ENCODE assay signal across 24 mouse cellular contexts in genomic region chrX:52278687-52279359, GRCm38 (mm10).
DNase-seq lines count a peak whose midpoint lies in the region; ATAC-seq lines count a peak whose summit lies in the region.
"Had no signal": no experiment of that assay in that cellular context is flagged by ENCODE, and none has a peak within 500 bp of the region (broad histone marks: within the 10 kb centered on the region; RNA-seq: fewer than 3 reads in every experiment).

No protein-coding gene starts in this region.

- no peaks in the 10 kb centered on the region for H3K36me3 ChIP-seq in embryonic facial prominence, embryonic 13.5 days
- H3K36me3 ChIP-seq in embryonic facial prominence, embryonic 10.5 days (replicated peaks) = no peaks in the 10 kb centered on the region; the same call in 1 of the 2 replicates
- no peaks in the 10 kb centered on the region for H3K36me3 ChIP-seq in embryonic facial prominence, embryonic 15.5 days
- H3K36me3 ChIP-seq: G1E; heart, embryonic 15.5 days; midbrain, embryonic 15.5 days; neural tube, embryonic 12.5 days had no signal

- ATAC-seq in embryonic facial prominence, embryonic 13.5 days (ENCODE audit: insufficient number of reproducible peaks, insufficient read depth, low FRiP score, low TSS enrichment, low read depth) = no peak
- peak; percentile 51; the same call in 1 of the 2 replicates for ATAC-seq in embryonic facial prominence, embryonic 15.5 days (ENCODE audit: insufficient number of reproducible peaks, low FRiP score, low TSS enrichment, low read depth)
- ATAC-seq: CD4-positive, CD25-positive, alpha-beta regulatory T cell, adult 4 months; midbrain, embryonic 15.5 days had no signal

- H3K9me3 ChIP-seq in embryonic facial prominence, embryonic 13.5 days = no peaks in the 10 kb centered on the region
- H3K9me3 ChIP-seq in embryonic facial prominence, embryonic 10.5 days = no peaks in the 10 kb centered on the region
- H3K9me3 ChIP-seq in embryonic facial prominence, embryonic 15.5 days (replicated peaks) = no peaks in the 10 kb centered on the region
- H3K9me3 ChIP-seq: G1E; heart, embryonic 15.5 days; midbrain, embryonic 15.5 days; neural tube, embryonic 12.5 days had no signal

- peak overlapping the region; percentile 2; the same call in 1 of the 2 replicates for H3K27ac ChIP-seq in embryonic facial prominence, embryonic 13.5 days
- H3K27ac ChIP-seq in embryonic facial prominence, embryonic 10.5 days (replicated peaks) = no peak overlapping the region
- no peak overlapping the region for H3K27ac ChIP-seq in embryonic facial prominence, embryonic 15.5 days (replicated peaks)
- H3K27ac ChIP-seq: heart, embryonic 15.5 days; hindbrain, embryonic 14.5 days; macrophage; midbrain, embryonic 15.5 days; neural tube, embryonic 12.5 days; stomach, postnatal 0 days had no signal

- no peak for DNase-seq in embryonic facial prominence, embryonic 10.5 days (ENCODE audit: low spot score)
- peak; percentile 9 for DNase-seq in layer of hippocampus, adult 11-12 months (ENCODE audit: low spot score)
- DNase-seq in layer of hippocampus, postnatal 25 days (ENCODE audit: extremely low spot score in 1 of 2, low spot score in 1 of 2) = no peak
- DNase-seq in NIH3T3 (ENCODE audit: low read depth) = peak; percentile 3
- no peak for DNase-seq in kidney, postnatal 14 days
- DNase-seq in kidney, adult 8-10 months = no peak
- DNase-seq: adrenal gland, postnatal 25 days; cerebellum, adult 18-20 months; heart, postnatal 36 days; kidney, adult 9 months; kidney, postnatal 4 days; right cerebral cortex, postnatal 14 days; thymus, adult 2 months; thymus, postnatal 4 days had no signal

- H3K4me3 ChIP-seq in embryonic facial prominence, embryonic 13.5 days = no peak overlapping the region
- no peak overlapping the region for H3K4me3 ChIP-seq in embryonic facial prominence, embryonic 10.5 days
- H3K4me3 ChIP-seq in embryonic facial prominence, embryonic 15.5 days (replicated peaks) = no peak overlapping the region
- H3K4me3 ChIP-seq: heart, embryonic 15.5 days; midbrain, embryonic 15.5 days; neural tube, embryonic 12.5 days had no signal

- no peaks in the 10 kb centered on the region for H3K4me1 ChIP-seq in embryonic facial prominence, embryonic 13.5 days
- peaks cover 16% of the 10 kb centered on the region for H3K4me1 ChIP-seq in embryonic facial prominence, embryonic 10.5 days
- H3K4me1 ChIP-seq in embryonic facial prominence, embryonic 15.5 days = no peaks in the 10 kb centered on the region
- H3K4me1 ChIP-seq: midbrain, embryonic 15.5 days had no signal

- no peak overlapping the region for H3K4me2 ChIP-seq in embryonic facial prominence, embryonic 13.5 days
- H3K4me2 ChIP-seq in embryonic facial prominence, embryonic 15.5 days (replicated peaks) = no peak overlapping the region
- H3K4me2 ChIP-seq: heart, embryonic 15.5 days; hindbrain, embryonic 14.5 days; midbrain, embryonic 15.5 days; neural tube, embryonic 12.5 days had no signal

- 52% methylated on average over 3 of the region's 3 CpGs for WGBS in embryonic facial prominence, embryonic 13.5 days
- 76% methylated on average over 3 of the region's 3 CpGs for WGBS in embryonic facial prominence, embryonic 10.5 days
- WGBS in embryonic facial prominence, embryonic 15.5 days = 58% methylated on average over 3 of the region's 3 CpGs

- no peak overlapping the region for H3K9ac ChIP-seq in embryonic facial prominence, embryonic 13.5 days
- no peak overlapping the region for H3K9ac ChIP-seq in embryonic facial prominence, embryonic 15.5 days
- H3K9ac ChIP-seq: heart, embryonic 15.5 days; hindbrain, embryonic 14.5 days; midbrain, embryonic 15.5 days; neural tube, embryonic 12.5 days had no signal

- H3K27me3 ChIP-seq in embryonic facial prominence, embryonic 13.5 days = peaks cover 16% of the 10 kb centered on the region; the same call in 1 of the 2 replicates
- H3K27me3 ChIP-seq in embryonic facial prominence, embryonic 10.5 days (replicated peaks; ENCODE audit: low read depth, poor library complexity, severe bottlenecking) = peaks cover 54% of the 10 kb centered on the region
- H3K27me3 ChIP-seq in embryonic facial prominence, embryonic 15.5 days = no peaks in the 10 kb centered on the region
- H3K27me3 ChIP-seq: heart, embryonic 15.5 days; midbrain, embryonic 15.5 days; neural tube, embryonic 12.5 days had no signal

Comparison
In these comparisons a context has a peak if more than half of its experiments do, and no peak if none do; other contexts are left out.
1. DNase-seq: peak in layer of hippocampus, adult 11-12 months (single experiment) and NIH3T3 (single experiment); none in embryonic facial prominence, embryonic 10.5 days (single experiment), layer of hippocampus, postnatal 25 days (0 of 2), kidney, postnatal 14 days (single experiment) and kidney, adult 8-10 months (0 of 2).